Mouse (Mus musculus) lung, postnatal 10 days (tissue): ENCODE data around the gene Rps7.

Experiments
- DNase-seq: peaks from one replicate; pipeline ENCODE4 v3.0.0; 2021

The Rps7 gene

DNA sequence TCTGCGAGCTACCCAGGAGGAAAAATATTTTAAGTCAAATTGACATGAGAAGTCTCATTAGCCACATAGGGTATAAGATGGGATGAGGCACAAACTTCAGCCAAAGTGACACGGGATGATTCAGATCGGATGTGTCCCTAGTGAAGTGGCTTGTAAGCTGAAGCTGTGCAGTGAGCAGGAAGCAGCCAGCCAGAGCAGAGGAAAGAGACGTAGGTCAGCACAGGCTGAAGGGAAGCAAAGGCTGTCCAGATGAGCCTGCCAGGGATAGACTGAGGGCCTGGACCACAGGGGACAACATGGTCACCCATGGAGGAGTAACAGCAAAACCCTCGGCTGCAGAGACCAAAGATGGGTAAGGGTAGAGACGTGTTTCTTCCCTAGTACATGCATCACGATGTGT, 21.4 kb downstream of the Rps7 start:
- DNase-seq, result peak; percentile 28

- DNase-seq, result no peak
Observed at GRCm38 (mm10) chr12:28612391-28612790, 23.4 kb downstream of the Rps7 start.

DNA sequence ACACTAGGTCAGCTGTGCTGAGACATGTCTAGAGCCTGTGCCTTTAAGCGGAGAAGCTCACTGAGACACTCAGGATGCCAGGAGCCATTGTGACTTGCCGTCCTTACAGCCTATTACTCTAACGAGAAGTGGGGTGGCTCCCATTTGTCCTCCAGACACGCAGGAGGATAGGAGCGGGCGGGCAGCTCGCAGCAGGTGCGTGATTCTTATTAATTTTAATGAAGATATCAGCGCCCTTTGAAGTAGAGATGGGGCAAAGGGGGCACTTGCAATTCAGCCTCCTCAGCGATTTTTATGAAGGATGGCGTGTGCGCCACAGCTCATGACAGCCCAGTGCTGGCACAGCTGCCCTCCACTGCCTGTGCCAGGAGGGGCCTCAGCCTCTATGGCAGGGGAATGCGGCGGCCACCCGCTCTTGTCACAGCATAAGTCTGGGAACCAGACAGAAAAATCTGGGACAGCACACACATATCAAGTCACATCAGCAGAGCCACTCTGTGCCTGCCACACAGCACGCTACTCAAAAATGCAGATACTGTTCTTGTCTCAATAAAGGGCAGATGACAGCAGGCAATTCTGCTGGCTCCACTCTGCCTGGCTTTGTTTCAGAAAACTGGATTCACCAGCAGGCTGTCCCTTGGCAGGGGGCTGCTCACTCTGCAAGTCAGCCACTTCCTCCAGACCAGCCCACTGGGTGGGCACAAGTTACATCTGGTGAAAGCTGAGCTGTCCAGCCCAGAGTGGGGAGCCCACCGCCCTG, 28.0 kb downstream of the Rps7 start:
- DNase-seq, result peak; percentile 18

DNA sequence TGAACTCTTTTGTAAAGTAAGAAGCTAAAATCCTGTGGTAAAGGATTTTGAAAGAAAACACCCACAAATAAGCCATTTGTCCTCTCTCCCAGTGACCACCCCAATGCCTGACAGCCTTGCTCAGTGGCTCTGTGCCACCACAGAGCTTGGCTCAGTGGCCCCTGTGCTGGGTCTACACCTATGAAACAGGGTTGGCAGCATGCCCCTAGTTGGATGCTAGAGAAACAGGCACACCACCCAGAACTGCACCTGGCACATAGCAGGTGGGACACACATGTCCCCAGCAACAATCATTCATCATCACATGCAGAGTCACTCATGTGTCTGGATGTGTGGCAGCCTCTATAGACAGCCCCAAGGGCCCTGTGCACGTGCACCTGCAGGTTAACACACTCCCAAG, 32.3 kb downstream of the Rps7 start:
- DNase-seq, result no peak

DNA sequence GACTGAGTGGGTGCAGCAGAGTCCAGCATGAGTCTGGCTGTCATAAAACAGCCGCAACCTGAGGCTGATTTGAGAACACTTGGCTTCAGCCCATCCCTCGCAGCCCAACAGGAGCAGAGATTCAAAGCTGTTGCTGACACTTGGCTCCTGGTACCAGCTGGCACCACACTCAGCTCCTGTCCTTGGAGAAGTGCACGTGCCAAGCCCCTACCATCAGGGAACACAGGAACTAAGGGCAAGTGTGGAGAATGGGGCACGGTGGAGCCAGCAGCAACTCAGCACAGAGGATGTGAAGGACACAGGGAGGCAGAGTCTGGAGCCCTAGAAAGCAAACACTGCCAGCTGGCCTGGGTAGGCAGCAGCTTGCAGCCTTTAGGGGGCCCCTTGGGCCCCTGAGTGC, 33.5 kb downstream of the Rps7 start:
- DNase-seq, result no peak

- no peak for DNase-seq
Observed at GRCm38 (mm10) chr12:28598526-28598991, 37.2 kb downstream of the Rps7 start.

GRCm38 (mm10) chr12:28598110-28598509, 37.6 kb downstream of the Rps7 start:
- no peak for DNase-seq

GRCm38 (mm10) chr12:28597699-28598098, 38.1 kb downstream of the Rps7 start:
- DNase-seq, result peak; percentile 21

GRCm38 (mm10) chr12:28596851-28597250, 38.9 kb downstream of the Rps7 start:
- no peak for DNase-seq

DNA sequence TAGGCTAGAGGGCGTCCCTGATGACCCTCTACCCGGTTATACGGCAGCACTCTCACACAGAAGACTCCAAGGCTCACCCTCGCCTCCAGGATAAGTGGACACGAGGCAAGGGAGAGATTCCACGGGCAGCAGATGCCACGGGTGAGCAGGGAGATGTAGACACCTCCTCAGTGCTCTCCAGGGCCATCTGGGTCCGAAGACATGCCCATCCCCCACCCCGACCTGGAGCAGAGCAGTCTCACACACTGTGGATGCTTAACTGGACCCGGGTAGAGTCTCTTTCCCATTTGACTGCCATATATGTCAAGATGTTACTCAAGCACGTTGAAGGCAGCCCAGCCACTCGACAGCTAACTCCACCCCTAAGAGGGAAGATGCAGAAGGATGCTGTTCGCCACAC, 45.3 kb downstream of the Rps7 start:
- no peak for DNase-seq

- peak; percentile 90 for DNase-seq
Observed at GRCm38 (mm10) chr12:28589090-28589868, 46.5 kb downstream of the Rps7 start.

DNA sequence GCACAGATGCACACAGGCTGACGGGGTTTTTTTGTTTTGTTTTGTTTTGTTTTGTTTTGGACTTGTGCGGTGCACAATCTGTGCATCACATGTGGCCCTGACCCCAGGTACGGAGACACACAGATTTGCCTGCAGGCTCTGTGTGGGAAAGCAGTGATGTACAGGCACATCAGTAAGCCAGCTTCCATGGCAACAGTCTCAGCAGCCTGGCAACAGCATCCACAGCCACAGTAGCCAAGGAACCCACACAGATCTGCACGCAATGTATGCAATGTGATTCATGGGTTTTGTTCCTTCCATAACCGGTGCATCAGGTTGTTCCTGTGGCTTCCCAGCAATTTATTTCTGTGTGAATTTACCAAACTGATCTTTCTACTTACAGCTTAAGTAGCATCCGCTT, 47.8 kb downstream of the Rps7 start:
- DNase-seq, result no peak

GRCm38 (mm10) chr12:28584036-28584435, 51.7 kb downstream of the Rps7 start:
- no peak for DNase-seq

DNA sequence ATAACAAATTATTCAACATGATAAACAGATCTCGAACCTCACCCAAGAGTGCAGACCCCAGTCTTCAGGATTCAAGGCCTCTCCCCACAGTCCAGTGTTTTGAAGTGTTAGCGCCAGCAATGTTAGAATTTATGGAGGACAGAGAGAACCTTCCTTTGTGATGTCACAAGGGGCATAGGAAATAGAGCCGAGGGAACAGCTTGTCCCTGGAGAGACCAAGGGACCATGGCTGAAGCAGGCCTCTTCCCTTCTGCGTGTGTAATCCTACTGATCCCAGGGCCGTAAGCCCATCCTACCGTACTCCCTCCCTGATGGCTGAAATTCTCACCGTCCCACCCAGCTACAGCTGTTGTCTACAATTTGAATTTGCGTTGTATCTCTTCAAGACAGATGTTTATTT, 53.3 kb downstream of the Rps7 start, which contains the start of gene Allc:
TSS of gene Allc (minus strand) at position 101 of the 400 bp plus-strand sequence.
- no peak for DNase-seq
